Mouse (Mus musculus) G1E (cell line): ENCODE results near the gene Xylt1. TPM values are rescaled to one million over a fixed set of nuclear protein-coding genes. Genes with fewer than 3 reads are reported as not detected.

Source experiments
- ATAC-seq: 2 replicates; pipeline ENCODE4 v1.8.0; 2016; ENCODE audit warnings: mild to moderate bottlenecking; ENCODE audit not compliant: insufficient number of reproducible peaks, poor library complexity, low FRiP score, severe bottlenecking; ENCODE audit errors: extremely low read depth
- DNase-seq: peaks from one replicate; pipeline ENCODE4 v3.0.0; 2012; ENCODE audit warnings: low spot score
- H3K27me3 ChIP-seq: 2 replicates; pipeline ENCODE4 v1.6.1; 2012; ENCODE audit warnings: mild to moderate bottlenecking, low read length, inconsistent platforms; ENCODE audit not compliant: insufficient read depth
- H3K36me3 ChIP-seq: replicated peaks from 2 replicates; pipeline ENCODE3; 2012; ENCODE audit warnings: mild to moderate bottlenecking, inconsistent platforms
- H3K4me1 ChIP-seq: 2 replicates; pipeline ENCODE4 v1.6.1; 2012; ENCODE audit warnings: low read depth, low read length, inconsistent platforms, mixed read lengths; ENCODE audit not compliant: insufficient read depth
- H3K4me3 ChIP-seq: 2 replicates; pipeline ENCODE4 v1.5.1; 2012; ENCODE audit warnings: low read depth, mild to moderate bottlenecking, inconsistent platforms, low read length, moderate library complexity, mixed read lengths
- H3K9me3 ChIP-seq: replicated peaks from 2 replicates; pipeline ENCODE4 v1.6.1; 2012; ENCODE audit warnings: inconsistent platforms
- CTCF ChIP-seq: IDR thresholded peaks from 2 replicates; pipeline ENCODE4 v1.5.1; 2012; ENCODE audit warnings: low read depth, low read length, inconsistent platforms, mixed read lengths
- GATA1 ChIP-seq: IDR thresholded peaks from 2 replicates; pipeline ENCODE4 v1.6.1; 2012; ENCODE audit warnings: borderline replicate concordance, low read length, inconsistent platforms, mixed read lengths
- GATA2 ChIP-seq: IDR thresholded peaks from 2 replicates; pipeline ENCODE4 v1.6.1; 2012; ENCODE audit warnings: low read depth, low read length, inconsistent platforms, borderline replicate concordance
- POLR2AphosphoS5 ChIP-seq: IDR thresholded peaks from 2 replicates; pipeline ENCODE4 v1.6.1; 2012; ENCODE audit warnings: low read depth, low read length, inconsistent platforms; ENCODE audit not compliant: insufficient replicate concordance
- TAL1 ChIP-seq: conservative IDR thresholded peaks from 2 replicates; pipeline ENCODE4 v1.6.1; 2012; ENCODE audit warnings: low read depth, low read length, inconsistent platforms, mixed read lengths
- polyA plus RNA-seq: library from polyadenylated mRNA; stranded (reverse); fragments of >175 nt; gene quantifications from 2 replicates; pipeline ENCODE4 v1.2.3, GENCODE M21; 2012
- total RNA-seq, 2 experiments: library from RNA; stranded (forward) in 1 of 2; stranded (reverse) in 1 of 2; fragments of 200-1000 nt in 1 of 2; fragments of >200 nt in 1 of 2; fragmentation: Nextera tagmentation in 1 of 2; gene quantifications; 2 replicates each; pipeline ENCODE4 v1.2.3; 2014 to 2017

Xylt1 gene
- total and polyA plus RNA-seq, 3 experiments = 0.11 TPM; not detected in 2

GRCm38 (mm10) chr7:117720426-117720825, 339.6 kb downstream of the Xylt1 start:
- Histone ChIP-seq H3K27me3 (no peaks in the 10 kb centered on the region), H3K9me3 (peaks cover 29% of the 10 kb centered on the region), H3K4me3 (no peak overlapping the region), H3K4me1 (no peaks in the 10 kb centered on the region), H3K36me3 (no peaks in the 10 kb centered on the region)
- ATAC-seq (no peak), DNase-seq (no peak)
- TF ChIP-seq GATA2 (no peak), CTCF (no peak), TAL1 (no peak), POLR2AphosphoS5 (no peak), GATA1 (no peak)
